Mouse (Mus musculus) embryonic fibroblast, embryonic 13.5 days (primary cell): Measurements from ENCODE around the gene Dmbt1.

Experiments
- CTCF ChIP-seq: IDR thresholded peaks from 2 replicates; pipeline ENCODE4 v1.5.1; 2011; ENCODE audit warnings: mild to moderate bottlenecking, control low read depth, low read length, moderate library complexity, borderline replicate concordance; ENCODE audit not compliant: insufficient read depth
- POLR2A ChIP-seq: IDR thresholded peaks from 2 replicates; pipeline ENCODE4 v1.6.1; 2011; ENCODE audit warnings: low read depth, mild to moderate bottlenecking, control low read depth, low read length, moderate library complexity

GRCm38 (mm10) chr7:131024807-131025206, 7.0 kb upstream of the Dmbt1 start:
- TF ChIP-seq POLR2A (no peak), CTCF (no peak)
